Comparison of ENCODE assay signal across 10 mouse cellular contexts in genomic region chr5:128491155-128491554, GRCm38 (mm10). TPM values are rescaled to one million over a fixed set of nuclear protein-coding genes. Genes with fewer than 3 reads are reported as not detected.
A peak's percentile ranks its signal among the peaks of the same experiment; 100 is the strongest.
DNase-seq lines count a peak whose midpoint lies in the region; ATAC-seq and TF ChIP-seq lines count a peak whose summit lies in the region.
"Had no signal": no experiment of that assay in that cellular context is flagged by ENCODE, and none has a peak within 500 bp of the region (broad histone marks: within the 10 kb centered on the region; RNA-seq: fewer than 3 reads in every experiment).

No protein-coding gene starts in this region.

- H3K27ac ChIP-seq in left cerebral cortex, adult 2 months: no peak overlapping the region
- H3K27ac ChIP-seq in ES-Bruce4 (ENCODE audit: insufficient read depth, low read length): no peak overlapping the region

- intact Hi-C loops in left cerebral cortex, adult 2 months (cut with DNase I): no loop called here

- H3K4me3 ChIP-seq in left cerebral cortex, adult 2 months: no peak overlapping the region
- no peak overlapping the region for H3K4me3 ChIP-seq in ES-Bruce4 (ENCODE audit: low read depth, low read length)

- TF ChIP-seq POLR2A in ES-Bruce4 (IDR thresholded peaks at IDR 0.05; ENCODE audit: insufficient read depth, low read length): no peak

- no peaks in the 10 kb centered on the region for H3K36me3 ChIP-seq in ES-Bruce4 (ENCODE audit: control insufficient read depth, insufficient read depth, low read length, poor library complexity, severe bottlenecking)

- no peaks in the 10 kb centered on the region for H3K4me1 ChIP-seq in ES-Bruce4 (ENCODE audit: control insufficient read depth, insufficient read depth, low read length)

- DNase-seq in cerebellum, postnatal 14 days: peak; percentile 49 to 61
- no peak for DNase-seq in cerebellum, adult 9-10 months
- peak in 1 of 2 experiments; percentile 52 for DNase-seq in left cerebral cortex, adult 2 months (ENCODE audit: extremely low spot score in 1 of 2, low spot score in 2 of 2)
- no peak for DNase-seq in left cerebral cortex, adult 11 months (ENCODE audit: low spot score)
- peak; percentile 19 for DNase-seq in forelimb bud, embryonic 11.5 days (ENCODE audit: low read depth, low spot score)
- DNase-seq in urinary bladder, adult 2 months (ENCODE audit: low spot score): no peak

- H3K27me3 ChIP-seq in ES-Bruce4 (ENCODE audit: control insufficient read depth, insufficient read depth, low read length, poor library complexity, severe bottlenecking): no peaks in the 10 kb centered on the region

- no peak for ATAC-seq in granulocyte monocyte progenitor cell, adult 5-6 weeks (replicated peaks; ENCODE audit: poor library complexity, severe bottlenecking)

- H3K9me3 ChIP-seq in ES-Bruce4 (replicated peaks; ENCODE audit: control insufficient read depth, insufficient read depth, low read length, poor library complexity, severe bottlenecking): no peaks in the 10 kb centered on the region

- peak; percentile 63 for TF ChIP-seq CTCF in left cerebral cortex, adult 2 months (IDR thresholded peaks at IDR 0.05)
- TF ChIP-seq CTCF in ES-Bruce4 (IDR thresholded peaks at IDR 0.05; ENCODE audit: low read depth, low read length): peak; percentile 95

- TF ChIP-seq EP300 in ES-Bruce4 (IDR thresholded peaks at IDR 0.05; ENCODE audit: insufficient read depth, low read depth, low read length): no peak

- H3K9ac ChIP-seq in ES-Bruce4 (ENCODE audit: low read depth, poor library complexity, severe bottlenecking): no peak overlapping the region

RNA-seq across cellular contexts. Expression of gene Tmem132d, which starts 58.3 kb away (rescaled TPM):
- total RNA-seq in left cerebral cortex, adult 2 months (2021): 10 to 100 TPM; 57.7 to 59.9 TPM
- polyA plus RNA-seq in ES-Bruce4 (2011; ENCODE audit: insufficient read depth, insufficient read length, low read depth, missing spikeins): 0.19 and 0.32 TPM in 2 replicates
- polyA plus RNA-seq in urinary bladder, adult 2 months (2012; rRNA removed): 0.03 and 0.06 TPM in 2 replicates
- not detected in 2 replicates for total RNA-seq in granulocyte monocyte progenitor cell, adult 5-6 weeks (2014; fragmentation: Nextera tagmentation)
- not detected in 2 replicates for total RNA-seq in granulocyte monocyte progenitor cell, adult 5-6 weeks (2017)
- polyA plus RNA-seq: C2C12; liver, embryonic 16.5 days had no signal

Comparison
In these comparisons a context has a peak if more than half of its experiments do, and no peak if none do; other contexts are left out.
1. DNase-seq: peak in cerebellum, postnatal 14 days (2 of 2) and forelimb bud, embryonic 11.5 days (single experiment); none in cerebellum, adult 9-10 months (single experiment), left cerebral cortex, adult 11 months (single experiment) and urinary bladder, adult 2 months (single experiment).
2. RNA of gene Tmem132d, which starts 58.3 kb away (total RNA-seq): 57.7 to 59.9 TPM in left cerebral cortex, adult 2 months; not detected in granulocyte monocyte progenitor cell, adult 5-6 weeks; every median in the first group is over 10 times any median in the second.